ENCODE assay signal across 8 mouse cellular contexts in the genomic region with DNA sequence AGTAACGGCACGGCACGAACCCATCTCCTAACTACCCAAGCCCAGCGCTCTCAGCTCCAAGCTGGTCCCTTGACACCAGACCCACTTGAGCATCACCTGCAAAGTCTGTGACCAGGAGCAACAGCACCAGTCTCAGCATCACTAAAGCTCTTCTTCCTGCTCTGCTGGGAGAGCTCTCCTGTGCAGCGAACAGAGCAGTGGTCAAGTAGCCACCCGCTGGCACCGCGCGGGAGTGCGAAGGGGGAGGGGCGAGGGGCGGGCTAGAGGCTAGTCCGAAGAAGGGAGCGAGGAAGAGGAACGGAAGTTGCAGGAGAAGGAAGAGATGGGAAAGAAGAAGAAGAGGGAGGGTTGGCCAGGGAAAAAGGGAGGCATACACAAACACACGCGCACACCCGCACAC. TPM values are rescaled to one million over a fixed set of nuclear protein-coding genes. Genes with fewer than 3 reads are reported as not detected.
DNase-seq lines count a peak whose midpoint lies in the region; ATAC-seq and TF ChIP-seq lines count a peak whose summit lies in the region.

TSS of gene Spink2 (minus strand) at position 236 of the 400 bp plus-strand sequence.

- peaks cover 39% of the 10 kb centered on the region for H3K27me3 ChIP-seq in E14TG2a.4 (ENCODE audit: insufficient read depth, low read length)
- H3K27me3 ChIP-seq in intestine, embryonic 16.5 days (replicated peaks; ENCODE audit: control insufficient read depth, insufficient read depth, low read length): no peaks in the 10 kb centered on the region
- no peaks in the 10 kb centered on the region for H3K27me3 ChIP-seq in lung, postnatal 0 days (replicated peaks; ENCODE audit: insufficient read depth, low read length)

- peak; percentile 87 for ATAC-seq in intestine, embryonic 16.5 days
- ATAC-seq in lung, postnatal 0 days: peak; percentile 57

- H3K9me3 ChIP-seq in E14TG2a.4 (ENCODE audit: low read length): no peaks in the 10 kb centered on the region
- H3K9me3 ChIP-seq in intestine, embryonic 16.5 days (ENCODE audit: control insufficient read depth, low read length): no peaks in the 10 kb centered on the region
- no peaks in the 10 kb centered on the region for H3K9me3 ChIP-seq in lung, postnatal 0 days (ENCODE audit: low read length)

- peak within 1 kb of the TSS; percentile 62 for H3K4me2 ChIP-seq in intestine, embryonic 16.5 days (ENCODE audit: low read depth, low read length)
- H3K4me2 ChIP-seq in lung, postnatal 0 days (replicated peaks; ENCODE audit: low read depth, low read length): peak within 1 kb of the TSS; percentile 29; the same call in 1 of the 2 replicates

- peak within 1 kb of the TSS; percentile 69 for H3K4me3 ChIP-seq in E14TG2a.4 (replicated peaks; ENCODE audit: low read length)
- H3K4me3 ChIP-seq in intestine, embryonic 16.5 days (ENCODE audit: low read length): peak within 1 kb of the TSS; percentile 42
- H3K4me3 ChIP-seq in lung, postnatal 0 days (ENCODE audit: low read depth, low read length): no peak within 1 kb of the TSS

- TF ChIP-seq CTCF in E14TG2a.4 (conservative IDR thresholded peaks at IDR 0.05; ENCODE audit: low read length): no peak
- TF ChIP-seq CTCF in lung, postnatal 0 days (IDR thresholded peaks at IDR 0.05): peak; percentile 33

- WGBS in intestine, embryonic 16.5 days: 3% methylated on average over 18 of the region's 18 CpGs
- 6% methylated on average over 18 of the region's 18 CpGs for WGBS in lung, postnatal 0 days

- H3K9ac ChIP-seq in intestine, embryonic 16.5 days (ENCODE audit: low read depth, low read length): peak within 1 kb of the TSS; percentile 44; the same call in 1 of the 2 replicates
- no peak within 1 kb of the TSS for H3K9ac ChIP-seq in lung, postnatal 0 days (replicated peaks; ENCODE audit: low read depth)

- peaks cover 15% of the 10 kb centered on the region for H3K4me1 ChIP-seq in E14TG2a.4 (replicated peaks; ENCODE audit: low read depth, low read length)
- peaks cover 4% of the 10 kb centered on the region; the same call in 1 of the 2 replicates for H3K4me1 ChIP-seq in intestine, embryonic 16.5 days (ENCODE audit: control insufficient read depth, insufficient read depth, low read length)
- H3K4me1 ChIP-seq in lung, postnatal 0 days (ENCODE audit: insufficient read depth, low read depth, low read length): no peaks in the 10 kb centered on the region

- no peak within 1 kb of the TSS for H3K27ac ChIP-seq in intestine, embryonic 16.5 days (ENCODE audit: low read length)
- no peak within 1 kb of the TSS for H3K27ac ChIP-seq in lung, postnatal 0 days (ENCODE audit: low read length)

- TF ChIP-seq EP300 in lung, postnatal 0 days (IDR thresholded peaks at IDR 0.05): no peak

- peak; percentile 85 for DNase-seq in ZHBTc4 (ENCODE audit: low read depth, low spot score)
- peak; percentile 66 for DNase-seq in gastrocnemius, postnatal 10 days
- peak; percentile 44 for DNase-seq in lung, postnatal 0 days (ENCODE audit: low spot score)
- peak; percentile 72 for DNase-seq in retina, embryonic 14.5 days (ENCODE audit: low spot score)
- no peak for DNase-seq in spleen, postnatal 10 days (ENCODE audit: low spot score in 2 of 2)
- DNase-seq in spleen, adult 18-20 months: no peak

- no peaks in the 10 kb centered on the region for H3K36me3 ChIP-seq in E14TG2a.4 (ENCODE audit: insufficient read depth, low read length)
- H3K36me3 ChIP-seq in intestine, embryonic 16.5 days (ENCODE audit: control insufficient read depth, insufficient read depth, low read length): no peaks in the 10 kb centered on the region
- no peaks in the 10 kb centered on the region for H3K36me3 ChIP-seq in lung, postnatal 0 days (ENCODE audit: insufficient read depth, low read length)

RNA-seq across cellular contexts. Expression of gene Spink2, which starts in this region (rescaled TPM):
- total RNA-seq in gastrocnemius, postnatal 10 days (2021): under 1 TPM; 0.81 to 0.96 TPM
- polyA plus RNA-seq in intestine, embryonic 16.5 days (2015; fragmentation: Nextera tagmentation; extraction: Ambion mirVana): 1.2 and 1.5 TPM in 2 replicates
- polyA plus RNA-seq in lung, postnatal 0 days (2015; fragmentation: Nextera tagmentation; extraction: Ambion mirVana): 5.2 and 8.5 TPM in 2 replicates

Comparison
In these comparisons a context has a peak if more than half of its experiments do, and no peak if none do; other contexts are left out.
1. Peak in DNase-seq in gastrocnemius, postnatal 10 days; RNA of the gene not detected or under 1 TPM.
2. DNase-seq: peak in ZHBTc4 (single experiment), lung, postnatal 0 days (single experiment) and retina, embryonic 14.5 days (single experiment); none in spleen, postnatal 10 days (0 of 2) and spleen, adult 18-20 months (0 of 2).